Mouse (Mus musculus): ENCODE measurements at regions not wholly inside any gene's neighbourhood (a gene's known extent, or its start where the extent isn't known, plus 50 kb on each side); places are given as distances from the start of the nearest gene placed in this dataset.

DNA sequence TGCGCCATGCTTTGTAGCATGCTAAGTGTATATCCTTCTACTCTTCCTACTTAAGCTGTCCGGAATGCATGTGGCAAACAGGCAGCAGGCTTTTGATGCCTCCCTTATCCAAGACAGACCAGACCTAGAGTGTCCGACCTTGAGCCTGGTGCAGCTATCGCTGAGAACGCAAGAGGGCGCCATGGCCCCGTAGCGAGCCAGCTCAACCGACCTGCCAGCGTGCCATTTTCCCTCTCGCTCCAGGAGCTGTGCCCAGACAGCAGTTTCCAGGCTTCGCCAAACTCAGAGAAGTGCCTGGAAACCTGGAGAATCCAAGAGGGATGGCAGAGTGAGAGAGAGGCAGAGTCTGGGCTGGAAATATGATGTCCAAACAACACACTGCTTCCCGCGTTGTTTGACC is 155.8 kb upstream of the Gm12830 start:
- DNase-seq (ENCODE audit: low spot score), result peak; percentile 83

DNA sequence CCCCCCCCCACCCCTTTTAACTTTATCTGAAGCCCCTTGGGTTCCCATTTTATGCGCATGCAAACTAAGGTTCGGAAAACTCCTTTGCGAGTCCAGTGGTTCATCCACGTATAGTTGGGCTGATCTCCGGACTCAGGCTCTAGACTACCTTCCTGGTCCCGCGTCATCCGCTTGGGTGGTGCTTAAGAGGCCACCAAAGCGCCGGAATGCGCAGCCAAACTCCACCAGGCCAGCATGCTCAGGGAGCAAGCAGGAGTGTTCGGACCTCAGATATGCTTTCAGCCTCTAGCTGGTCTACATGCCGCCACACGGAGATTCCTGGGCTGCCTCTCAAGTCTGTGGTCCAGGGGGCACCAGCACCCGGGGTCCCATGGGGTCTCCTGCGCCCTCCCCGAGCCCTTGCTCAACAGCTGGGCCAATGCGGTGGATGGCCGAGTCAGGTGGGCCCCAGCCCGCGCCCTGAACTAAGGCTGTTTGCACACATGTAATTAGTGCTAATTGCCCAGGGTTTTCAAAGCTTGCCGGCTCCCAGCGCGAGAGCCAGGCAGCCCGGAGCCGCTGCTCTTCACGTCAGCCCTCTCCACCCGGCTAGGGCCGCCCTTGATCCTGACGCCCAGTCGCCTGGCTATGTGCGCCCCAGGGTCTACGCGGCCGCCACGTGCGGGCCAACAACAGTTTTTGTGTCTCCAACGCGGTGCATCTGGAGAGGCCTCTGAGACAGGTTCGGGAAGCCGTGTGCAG is 155.1 kb upstream of the Gm12830 start:
- no peak for DNase-seq (ENCODE audit: low spot score)

DNA sequence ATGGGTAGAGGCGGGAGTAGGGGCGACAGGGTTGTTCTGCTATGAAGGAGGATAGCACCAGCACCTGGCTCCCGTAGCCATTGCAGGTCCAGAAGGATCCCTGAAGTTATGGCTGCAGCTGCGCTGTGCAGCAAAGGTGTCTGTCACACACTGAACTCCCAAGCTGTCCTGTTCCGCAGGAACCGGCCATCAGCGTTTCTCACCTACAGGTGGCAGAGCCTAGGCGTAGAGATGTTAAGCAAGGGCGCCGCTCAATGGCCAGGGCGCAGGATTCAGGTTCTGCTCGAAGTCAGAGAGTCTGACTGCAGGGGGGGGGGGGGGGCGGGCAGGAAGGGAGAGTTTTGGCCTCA is 154.6 kb upstream of the Gm12830 start:
- DNase-seq (ENCODE audit: low spot score), result no peak

DNA sequence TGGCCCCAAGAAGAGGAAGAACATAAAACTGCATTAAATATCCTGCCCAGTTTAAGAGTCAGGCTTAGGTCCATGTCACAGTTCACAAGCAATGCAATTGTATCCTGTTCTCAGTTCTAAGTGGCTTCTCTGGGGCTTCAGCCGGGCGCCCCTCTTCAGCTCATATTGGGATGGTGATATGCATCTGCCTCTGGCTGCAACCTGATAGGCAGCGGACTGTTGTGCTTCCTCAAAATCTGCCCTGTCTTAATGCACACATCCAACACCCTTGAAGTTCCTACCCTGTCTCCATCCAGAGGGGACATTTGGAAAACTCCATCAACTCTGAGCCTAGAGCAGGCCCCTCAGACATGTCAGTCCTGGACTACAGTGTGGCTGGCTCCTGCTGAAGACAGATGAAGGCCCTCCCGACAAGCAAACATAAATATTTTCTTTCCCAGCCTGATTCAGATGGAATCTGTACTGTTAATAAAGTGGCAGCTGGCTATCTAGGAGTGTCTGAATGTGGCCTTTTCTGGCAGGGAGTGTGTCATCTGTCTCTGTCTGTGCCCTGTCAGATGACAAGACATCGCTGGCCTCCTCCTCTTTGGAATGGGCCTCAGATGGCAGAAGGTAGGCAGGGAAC is 149.3 kb upstream of the Gm12830 start:
- no peak for DNase-seq (ENCODE audit: low spot score)

DNA sequence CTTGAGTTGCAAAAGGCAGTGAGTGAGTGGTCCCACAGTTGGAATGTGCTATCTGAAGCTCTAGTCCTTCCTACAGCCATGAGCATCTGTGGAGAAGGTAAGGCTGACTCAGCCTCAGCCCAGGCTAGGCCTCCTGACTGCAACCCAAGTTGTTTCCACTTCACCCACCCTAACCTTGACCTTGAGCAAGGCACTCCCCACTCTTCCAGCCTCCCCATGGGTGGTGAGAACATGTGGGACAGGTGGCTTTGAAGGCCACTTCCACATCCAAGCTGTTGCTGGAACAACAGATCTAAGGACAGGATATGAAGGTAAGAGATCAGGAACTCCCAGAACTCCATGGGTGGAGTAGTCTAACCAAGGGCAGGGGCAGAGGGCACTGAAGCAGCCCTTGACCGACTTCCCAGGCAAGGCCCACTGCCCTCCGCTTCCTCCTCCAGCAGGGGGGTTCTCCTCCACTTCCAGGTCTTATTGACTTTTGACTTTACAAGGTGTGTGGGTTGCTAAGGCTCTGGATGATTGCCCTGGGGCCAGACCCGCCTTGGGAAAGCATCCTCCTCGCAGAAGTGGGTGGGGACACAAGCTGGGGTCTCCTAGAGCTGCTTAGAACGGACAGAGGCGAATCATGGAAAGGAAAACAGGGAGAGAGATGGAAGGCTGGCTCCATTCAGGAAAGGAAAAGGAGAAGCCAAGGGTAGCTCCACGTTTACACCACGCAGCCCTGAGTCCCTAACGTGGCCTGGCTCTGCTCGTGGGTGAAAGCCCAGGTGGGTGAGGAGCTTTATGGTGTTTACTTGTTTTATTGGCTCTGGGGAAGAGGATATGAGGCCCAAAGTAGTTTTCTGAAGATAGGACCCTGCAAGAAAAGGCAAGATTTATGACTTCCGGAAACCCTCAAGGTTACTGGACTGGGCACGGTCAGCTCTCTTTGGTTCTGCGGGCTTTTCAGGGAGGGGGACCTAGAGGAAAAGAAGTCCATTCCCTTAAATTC is 144.3 kb upstream of the Gm12830 start:
- DNase-seq (ENCODE audit: low spot score), result no peak

DNA sequence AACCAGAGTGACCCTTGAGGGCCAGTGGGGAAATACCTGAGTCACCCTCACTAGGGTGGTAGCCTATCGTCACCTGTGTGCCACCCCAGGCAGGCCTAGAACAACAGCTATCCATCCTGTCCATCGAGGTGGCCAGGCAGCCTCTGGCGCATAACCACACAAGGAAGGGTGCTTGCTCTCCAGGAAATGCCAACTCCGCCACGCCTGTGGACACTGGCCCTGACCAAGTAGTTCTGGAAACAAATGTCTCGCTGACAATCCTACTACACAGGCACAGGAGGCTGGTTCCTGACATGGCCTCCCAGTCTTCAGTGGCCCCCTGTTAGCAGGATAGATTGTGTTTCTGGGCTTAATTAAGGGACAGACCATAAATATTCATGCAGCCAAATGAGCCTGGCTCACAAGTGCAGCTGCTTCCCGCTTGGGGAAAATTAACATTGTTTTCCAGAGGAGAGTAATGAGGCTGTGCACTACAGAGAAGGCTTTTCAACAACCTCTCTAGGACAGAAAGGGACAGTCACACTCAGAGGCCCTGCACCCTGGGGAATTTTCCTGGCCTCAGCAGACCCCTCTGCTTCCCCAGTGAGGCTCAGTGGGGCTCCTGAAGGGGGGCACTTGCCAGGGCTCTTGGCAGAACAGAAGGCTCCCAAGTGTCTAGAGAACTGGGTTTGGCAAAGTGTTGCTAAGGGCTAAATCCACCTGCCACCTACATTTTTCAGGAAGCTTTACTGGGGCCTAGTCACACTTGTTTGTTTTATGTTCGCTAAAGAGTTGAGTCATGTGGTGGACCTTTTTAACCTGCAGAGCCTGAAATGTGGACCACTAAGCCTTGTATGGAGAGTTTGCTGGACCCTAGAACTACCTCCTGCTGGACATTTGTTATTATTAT is 143.2 kb upstream of the Gm12830 start:
- DNase-seq (ENCODE audit: low spot score), result no peak

DNA sequence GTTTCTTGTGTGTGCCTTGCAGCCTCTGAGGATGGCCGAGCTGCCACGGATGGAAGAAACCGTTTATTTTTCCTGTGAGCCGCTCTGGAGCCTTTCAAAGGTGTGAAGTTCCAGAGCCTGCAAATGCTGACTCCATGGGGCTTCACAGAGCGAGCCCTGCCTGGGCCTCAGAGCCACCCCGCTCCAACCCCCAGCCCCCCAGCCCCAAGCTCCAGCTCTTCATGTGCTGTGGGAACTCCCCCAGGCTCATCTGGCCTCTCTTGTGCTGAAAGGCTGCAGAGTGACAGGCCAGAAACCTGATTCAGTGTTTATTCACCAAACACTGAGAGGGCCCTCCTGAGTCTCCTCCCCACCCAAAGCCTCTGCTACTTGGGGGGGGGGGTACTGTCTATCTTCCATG is 141.2 kb upstream of the Gm12830 start:
- no peak for DNase-seq (ENCODE audit: low spot score)

DNA sequence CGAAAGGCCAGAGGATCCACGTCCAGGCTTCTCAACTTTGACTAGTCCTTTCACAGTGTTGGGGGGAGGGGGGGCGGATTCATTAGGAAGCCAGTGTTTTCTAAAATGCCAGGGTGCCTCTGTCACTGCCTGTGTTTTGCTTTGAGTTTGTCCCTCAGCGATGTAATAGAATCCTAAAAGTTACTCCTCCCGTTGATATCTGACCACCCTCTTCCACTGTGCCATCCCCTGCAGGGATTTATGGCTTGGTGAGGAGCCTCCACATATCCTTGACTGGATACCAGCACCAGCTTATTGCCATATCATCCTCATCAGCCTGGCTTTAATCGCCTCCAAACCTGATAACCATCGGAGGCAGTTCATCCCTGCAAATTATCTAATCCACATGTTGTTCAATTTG is 138.6 kb upstream of the Gm12830 start:
- no peak for DNase-seq (ENCODE audit: low spot score)

DNA sequence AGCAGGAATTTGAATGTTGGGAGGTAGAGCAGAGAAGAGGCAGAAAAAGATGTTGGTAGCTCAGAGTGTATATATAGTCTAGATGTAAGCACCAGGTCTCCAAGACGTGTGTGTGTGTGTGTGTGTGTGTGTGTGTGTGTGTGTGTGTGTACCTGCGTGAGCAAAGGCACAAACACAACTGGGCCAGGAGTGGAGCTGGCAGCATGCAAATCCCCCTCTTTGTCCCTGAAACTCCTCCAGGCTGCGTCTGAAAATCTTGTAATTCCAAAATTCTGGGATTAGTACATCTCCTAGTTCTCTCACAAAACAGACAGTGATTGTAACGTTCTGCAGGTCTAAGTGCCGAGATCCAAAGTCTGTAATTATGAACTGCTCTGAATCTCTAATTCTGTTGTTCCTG is 137.8 kb upstream of the Gm12830 start:
- no peak for DNase-seq (ENCODE audit: low spot score)

DNA sequence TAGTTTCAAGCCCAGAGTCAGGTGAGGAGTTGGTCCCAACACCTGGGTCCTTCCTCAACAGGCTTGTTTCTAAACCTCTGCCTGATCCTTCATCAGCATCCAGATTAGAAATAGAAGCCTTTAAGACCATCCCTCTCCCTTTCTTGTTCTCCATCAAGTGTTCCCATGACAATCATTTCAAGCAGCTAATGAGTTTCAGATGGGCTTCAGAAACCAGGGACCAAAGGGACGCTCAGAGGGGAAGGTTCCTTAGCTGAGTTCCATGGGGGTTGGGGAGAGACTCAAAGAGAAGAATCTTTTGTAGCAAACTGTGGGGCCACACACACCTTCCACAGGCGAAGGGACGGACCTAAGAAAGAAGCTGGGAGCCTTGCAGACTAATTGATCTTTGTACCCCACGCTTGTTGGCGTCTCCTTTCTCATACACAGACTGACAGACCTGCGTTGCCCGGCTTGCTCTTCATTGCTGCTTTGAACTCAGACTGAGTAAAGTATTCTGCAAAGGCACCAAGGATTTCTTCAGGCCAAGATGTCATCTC is 136.6 kb upstream of the Gm12830 start:
- DNase-seq (ENCODE audit: low spot score), result no peak

DNA sequence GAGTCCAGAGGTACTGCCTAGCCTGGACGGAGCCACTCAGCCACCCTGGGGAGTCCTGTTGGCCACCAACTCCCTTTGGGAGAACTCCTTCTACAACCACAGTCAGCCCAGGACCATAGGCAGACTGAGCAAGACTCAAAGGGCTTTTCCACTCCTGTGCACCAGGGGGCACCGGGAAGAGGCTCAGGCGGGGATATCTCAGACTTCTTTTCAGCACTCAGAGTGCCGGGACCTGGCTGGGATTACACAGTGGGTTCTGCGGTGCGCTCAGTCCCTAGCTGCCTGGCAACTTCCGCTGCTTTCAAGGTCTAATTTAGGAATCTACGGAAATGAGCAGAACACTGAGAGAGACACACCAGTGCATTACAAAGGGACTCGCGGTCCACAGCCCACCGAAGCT is 136.1 kb upstream of the Gm12830 start:
- peak; percentile 36 for DNase-seq (ENCODE audit: low spot score)

DNA sequence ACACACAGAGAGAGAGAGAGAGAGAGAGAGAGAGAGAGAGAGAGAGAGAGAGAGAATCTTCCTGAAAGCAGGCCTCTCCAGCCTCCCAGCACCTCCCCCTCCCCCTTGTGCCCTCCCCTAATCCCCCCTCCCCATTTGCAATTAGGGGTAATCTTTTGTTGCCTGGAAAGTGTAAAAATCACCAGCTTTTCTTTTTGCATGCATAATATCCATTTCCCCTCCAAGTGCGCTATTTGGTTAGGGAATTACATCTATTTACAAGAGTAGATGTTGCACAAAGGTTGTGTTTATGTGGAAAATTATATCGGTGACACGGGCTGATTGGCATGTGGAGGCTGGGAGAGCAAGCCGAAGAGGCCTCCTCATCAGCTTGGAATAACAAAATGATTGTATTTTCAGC is 135.4 kb upstream of the Gm12830 start:
- no peak for DNase-seq (ENCODE audit: low spot score)

DNA sequence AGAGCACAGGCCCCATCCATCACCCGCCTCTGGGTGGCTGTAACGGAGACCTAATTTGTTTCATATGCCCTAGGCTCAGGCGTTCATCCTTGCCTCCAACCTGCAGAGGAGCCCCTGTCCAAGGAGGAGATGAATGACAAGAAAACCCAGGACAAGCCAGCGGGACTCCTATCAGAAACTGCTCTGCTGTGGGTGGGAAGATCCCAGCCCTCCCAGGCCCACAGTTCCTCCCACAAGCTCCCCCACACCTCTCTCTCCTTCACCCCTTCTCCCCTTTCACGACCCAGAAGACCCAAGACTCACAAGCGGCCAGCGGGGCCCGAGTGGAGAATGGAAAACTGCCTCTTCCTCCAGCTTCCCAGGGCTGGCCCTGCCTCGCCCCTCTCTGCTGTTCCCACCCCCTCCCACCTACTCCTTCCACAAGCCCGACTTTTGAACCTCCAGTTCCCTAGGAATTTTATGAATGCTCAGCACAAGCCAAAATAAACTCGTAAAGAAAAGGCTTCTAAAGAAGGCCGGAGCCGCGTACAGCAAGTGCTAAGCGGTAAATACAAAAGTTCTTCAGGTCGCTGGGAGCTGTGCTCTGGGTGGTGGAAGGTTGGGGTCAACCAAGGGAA is 133.1 kb upstream of the Gm12830 start:
- no peak for DNase-seq (ENCODE audit: low spot score)

DNA sequence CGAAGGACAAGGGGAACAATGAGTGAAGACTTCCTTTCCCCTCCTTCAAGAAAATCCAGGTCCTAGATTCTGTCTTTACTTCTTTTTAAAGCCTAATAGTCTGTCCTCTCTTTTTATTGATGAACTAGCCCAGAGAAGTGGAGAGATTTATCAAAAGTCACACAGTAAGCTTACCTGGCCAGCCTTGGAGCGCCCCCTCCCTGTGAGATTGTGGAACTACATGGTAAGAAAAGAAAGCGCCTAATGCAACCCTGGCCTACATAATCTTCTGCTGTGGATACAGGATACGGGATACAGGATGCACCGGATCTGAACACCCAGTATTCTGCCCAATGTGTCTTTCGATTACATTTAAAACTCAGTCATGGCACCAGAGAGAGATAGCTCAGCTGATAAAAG is 132.6 kb upstream of the Gm12830 start:
- DNase-seq (ENCODE audit: low spot score), result no peak

DNA sequence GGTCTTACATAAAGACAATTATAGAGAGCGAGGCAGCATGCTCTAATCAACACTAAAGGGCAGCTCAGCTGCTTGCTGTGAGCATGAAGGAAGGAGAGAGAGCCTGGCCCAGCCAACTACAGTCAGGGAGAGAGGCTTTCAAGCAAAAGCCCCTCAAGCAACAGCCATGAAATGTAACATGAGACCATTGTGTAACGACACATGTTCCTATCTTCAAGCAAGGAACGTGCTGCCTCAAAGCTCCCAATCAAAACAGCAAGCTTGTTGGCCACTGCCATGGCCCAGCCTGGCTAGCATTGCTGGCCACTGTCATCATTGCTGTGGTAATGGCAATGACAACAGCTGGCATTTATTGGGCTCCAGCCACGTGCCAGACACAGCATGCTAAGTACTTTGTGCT is 115.9 kb upstream of the Gm12830 start:
- DNase-seq (ENCODE audit: low spot score), result no peak

DNA sequence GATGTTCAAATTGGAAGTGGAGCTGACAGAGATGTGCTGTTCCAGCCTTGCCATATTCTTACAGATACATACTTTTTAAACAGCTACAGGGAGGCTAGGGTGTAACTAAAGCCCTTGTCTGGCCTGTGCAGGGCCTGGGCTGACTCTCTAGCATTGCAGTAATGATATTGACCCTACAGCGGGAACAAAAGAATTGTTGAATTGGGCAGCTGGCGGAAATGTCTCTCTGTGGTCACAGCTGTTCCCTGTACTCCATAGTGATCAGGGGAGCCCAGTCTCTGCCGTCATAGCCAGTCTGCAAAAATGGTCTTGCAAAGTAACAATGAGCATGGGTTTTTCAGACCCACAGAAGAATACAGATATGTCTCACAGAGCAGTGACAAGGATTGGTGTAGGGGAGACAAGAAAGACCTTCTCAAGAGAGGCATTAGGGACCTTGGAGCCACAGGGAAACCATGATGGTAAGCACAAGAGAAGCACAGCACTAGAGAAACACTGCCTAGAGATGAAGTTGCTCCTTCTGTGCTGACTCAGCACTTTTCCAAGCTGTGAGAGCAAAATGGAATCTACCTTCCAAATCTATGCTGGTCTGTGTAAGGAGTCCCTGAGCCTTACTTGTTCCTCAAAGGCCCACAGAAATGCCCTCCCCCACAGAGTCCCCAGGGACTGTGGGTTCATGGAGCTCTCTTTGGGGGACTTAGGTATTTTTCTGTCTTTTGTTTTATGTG is 111.2 kb upstream of the Gm12830 start:
- no peak for DNase-seq (ENCODE audit: low spot score)

DNA sequence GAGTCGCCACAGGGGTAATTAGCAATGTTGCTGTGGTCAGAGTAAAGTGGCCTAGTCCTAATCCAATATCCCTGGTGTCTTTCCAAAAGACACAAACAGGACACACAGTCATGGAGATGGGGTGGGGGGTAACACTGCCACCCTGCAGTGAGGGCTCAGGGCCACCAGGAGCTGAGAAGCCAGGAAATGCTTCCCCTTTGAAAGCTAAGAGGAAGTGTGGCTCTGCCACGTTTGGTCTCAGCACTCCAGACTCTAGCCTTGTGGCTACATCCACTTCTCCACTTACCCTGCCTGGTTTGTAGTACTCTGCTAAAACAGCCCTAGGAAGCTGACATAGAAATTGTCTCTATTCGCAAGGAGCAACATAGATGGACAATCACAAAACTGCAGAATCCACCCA is 110.4 kb upstream of the Gm12830 start:
- DNase-seq (ENCODE audit: low spot score), result no peak

DNA sequence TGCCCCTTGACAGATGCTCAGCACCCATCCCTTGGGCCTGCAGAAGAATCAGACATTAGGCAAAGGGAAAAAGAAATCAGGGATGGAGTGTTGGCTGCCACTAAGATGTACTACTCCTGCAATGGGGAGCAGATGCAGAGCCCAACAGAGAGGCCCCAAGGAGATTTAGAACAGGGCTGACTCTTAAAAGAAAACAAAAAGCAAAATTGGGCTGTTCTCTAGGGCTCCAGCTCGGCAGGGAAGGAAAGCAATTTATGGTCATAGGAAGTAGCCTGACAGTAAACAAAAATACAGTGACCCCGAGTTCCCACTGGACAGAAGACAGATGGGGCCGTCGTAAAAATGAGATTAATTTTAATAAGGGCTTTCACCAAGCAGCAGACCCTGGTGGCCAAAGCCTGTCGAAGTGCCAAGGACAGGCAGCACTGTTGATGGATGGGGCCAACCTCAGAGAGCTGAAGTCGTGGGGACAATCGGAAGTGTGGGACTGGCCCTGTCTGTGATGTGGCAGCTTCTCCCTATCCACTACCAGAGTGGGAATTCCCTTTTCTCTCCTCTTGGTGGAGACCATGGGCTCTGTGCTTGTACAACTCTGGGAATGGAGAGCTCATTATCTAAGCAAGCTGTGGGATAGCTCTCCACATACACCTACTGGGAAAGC is 109.4 kb upstream of the Gm12830 start:
- no peak for DNase-seq (ENCODE audit: low spot score)

DNA sequence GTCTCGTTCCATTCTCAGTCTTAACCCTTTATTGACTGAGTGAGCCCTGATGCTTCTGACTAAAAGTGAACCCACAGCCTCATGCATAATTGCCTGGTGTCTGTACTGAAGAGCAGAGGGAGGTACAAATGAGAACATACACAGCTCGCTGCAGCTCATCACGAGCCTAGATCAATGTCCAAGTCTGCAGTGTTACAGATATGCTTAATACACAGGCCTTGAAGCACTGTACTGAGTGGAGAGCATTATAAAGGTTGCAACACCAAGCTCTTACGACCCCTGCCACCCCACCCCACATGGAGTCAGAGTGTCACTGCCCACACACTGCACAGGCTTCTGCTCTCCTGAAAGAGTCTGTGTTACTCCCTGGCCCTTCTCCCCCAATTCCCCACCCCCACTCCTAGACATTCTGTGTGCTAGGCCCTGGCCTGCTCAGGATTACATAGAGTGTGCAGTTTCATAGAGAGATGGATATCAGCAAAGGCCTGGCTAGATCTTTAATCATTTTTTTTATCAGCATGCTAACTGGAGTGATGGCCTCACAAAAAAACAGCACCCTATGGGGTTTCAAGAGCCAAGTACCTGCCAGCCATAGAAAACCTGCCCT is 108.5 kb upstream of the Gm12830 start:
- DNase-seq (ENCODE audit: low spot score), result no peak

DNA sequence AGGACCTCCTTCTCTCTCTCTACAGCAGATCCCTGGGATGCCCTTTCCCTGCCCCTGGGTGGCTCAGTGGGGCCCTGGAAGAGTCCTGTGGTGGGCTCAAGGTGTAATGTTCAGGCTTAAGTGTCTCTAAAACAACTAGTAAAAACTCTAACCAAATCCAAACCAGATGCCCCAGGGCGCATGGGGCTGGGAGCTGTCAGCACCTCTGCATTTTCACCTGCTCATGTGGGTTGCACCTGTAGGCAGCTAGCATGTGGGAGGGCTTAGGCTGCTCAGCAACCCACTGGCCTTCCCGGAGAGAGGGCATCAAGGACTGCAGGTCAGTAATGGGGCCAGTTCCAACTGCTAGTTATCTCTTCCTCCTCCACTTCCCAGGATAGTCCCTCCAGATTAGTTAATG is 104.8 kb upstream of the Gm12830 start:
- no peak for DNase-seq (ENCODE audit: low spot score)
